Mouse (Mus musculus): ENCODE measurements around the gene Fgb. TPM values are rescaled to one million over a fixed set of nuclear protein-coding genes. Genes with fewer than 3 reads are reported as not detected.

Gene Fgb
- 0.03 TPM in 1 of 2 replicates, not detected in the other for polyA plus RNA-seq (2012; rRNA removed)

DNA sequence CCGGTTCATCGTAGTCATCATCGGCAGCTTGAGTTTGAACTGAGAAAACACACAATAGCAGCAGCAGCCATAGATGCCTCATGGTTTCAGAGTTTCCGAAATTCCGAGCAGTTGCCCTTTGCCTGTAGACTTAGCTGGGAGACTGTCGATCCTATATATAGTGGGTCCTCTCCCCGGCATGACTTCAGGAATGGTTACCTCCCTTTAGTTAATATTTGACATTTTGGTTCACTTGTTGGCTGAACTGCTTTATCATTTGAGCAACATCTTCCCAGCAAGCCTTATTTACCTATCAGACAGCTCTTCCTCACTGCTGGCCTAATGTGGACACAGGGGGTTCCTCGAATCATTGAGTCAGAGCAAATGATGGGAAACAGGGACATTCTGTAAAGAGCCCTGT, at the start of gene Fgb:
Gene Fgb (minus strand): TSS at position 184 of the 400 bp plus-strand sequence.
- no peaks in the 10 kb centered on the region for H3K4me1 ChIP-seq (ENCODE audit: control insufficient read depth, insufficient read depth, low read length)
- 90% methylated on average over 8 of the region's 8 CpGs for WGBS
- no peak for DNase-seq
- no peaks in the 10 kb centered on the region for H3K27me3 ChIP-seq (ENCODE audit: control insufficient read depth, insufficient read depth, low read length)
- TF ChIP-seq POLR2A (IDR thresholded peaks at IDR 0.05; ENCODE audit: borderline replicate concordance, insufficient read depth, low read length) (no peak), CTCF (IDR thresholded peaks at IDR 0.05; ENCODE audit: borderline replicate concordance, insufficient read depth, low read depth, low read length) (no peak)
- H3K4me3 ChIP-seq (replicated peaks; ENCODE audit: insufficient read depth, low read depth, low read length), result no peak within 1 kb of the TSS
- no peak within 1 kb of the TSS for H3K27ac ChIP-seq (ENCODE audit: insufficient read depth, low read length)

DNA sequence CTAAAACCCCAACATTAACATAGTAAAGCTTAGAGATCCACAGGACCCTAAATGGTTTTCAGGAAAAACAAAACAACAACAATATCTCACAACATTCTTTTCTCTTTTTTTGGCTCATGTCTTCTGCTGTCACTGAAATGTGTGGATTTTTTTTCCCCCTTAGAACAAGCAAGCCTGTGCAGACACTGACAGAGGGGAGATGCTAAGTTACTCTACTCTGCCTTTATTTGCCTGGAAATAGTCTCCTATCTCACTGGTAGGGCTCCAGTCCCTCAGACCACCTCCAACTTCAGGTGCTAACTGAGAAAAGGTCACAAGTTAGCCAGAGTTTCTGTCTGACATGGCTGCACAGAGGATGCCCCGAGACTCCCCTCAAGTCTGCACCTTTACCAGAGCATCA, 49.5 kb upstream of the Fgb start:
- Histone ChIP-seq H3K4me3 (replicated peaks; ENCODE audit: insufficient read depth, low read depth, low read length) (no peak overlapping the region), H3K27ac (ENCODE audit: insufficient read depth, low read length) (no peak overlapping the region), H3K4me1 (ENCODE audit: control insufficient read depth, insufficient read depth, low read length) (no peaks in the 10 kb centered on the region), H3K27me3 (ENCODE audit: control insufficient read depth, insufficient read depth, low read length) (no peaks in the 10 kb centered on the region)
- TF ChIP-seq CTCF (IDR thresholded peaks at IDR 0.05; ENCODE audit: borderline replicate concordance, insufficient read depth, low read depth, low read length) (no peak), POLR2A (IDR thresholded peaks at IDR 0.05; ENCODE audit: borderline replicate concordance, insufficient read depth, low read length) (no peak)
- no peak for DNase-seq
- whole genome bisulfite sequencing, result 80% methylated on average over 1 of the region's 1 CpGs

DNA sequence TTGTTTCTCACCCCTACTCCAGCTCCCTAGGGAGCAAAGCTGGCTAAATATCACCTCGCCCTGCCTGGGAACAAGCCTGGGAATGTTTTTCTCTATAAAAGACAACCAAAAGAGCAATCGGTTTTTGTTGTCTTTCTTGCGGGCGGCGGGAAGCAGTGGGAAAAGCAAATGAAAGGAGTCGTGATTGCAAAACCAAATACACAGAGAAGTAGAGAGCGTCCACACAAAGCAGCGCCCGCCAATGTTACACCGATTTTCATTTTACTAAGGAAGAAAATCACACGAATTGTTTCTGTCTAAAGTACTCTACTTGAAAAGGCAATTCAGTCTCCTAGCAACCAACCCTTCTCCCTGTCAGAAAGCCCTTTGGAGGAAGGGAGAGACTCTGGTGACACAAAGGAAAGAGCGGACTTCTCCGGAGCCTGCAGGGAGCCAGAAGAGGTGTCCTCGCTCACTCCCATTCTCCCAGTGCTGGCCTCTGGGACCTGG, 48.9 kb upstream of the Fgb start:
- TF ChIP-seq POLR2A (IDR thresholded peaks at IDR 0.05; ENCODE audit: borderline replicate concordance, insufficient read depth, low read length) (no peak), CTCF (IDR thresholded peaks at IDR 0.05; ENCODE audit: borderline replicate concordance, insufficient read depth, low read depth, low read length) (no peak)
- H3K4me1 ChIP-seq (ENCODE audit: control insufficient read depth, insufficient read depth, low read length), result no peaks in the 10 kb centered on the region
- 4% methylated on average over 14 of the region's 14 CpGs for WGBS
- no peak overlapping the region for H3K4me3 ChIP-seq (replicated peaks; ENCODE audit: insufficient read depth, low read depth, low read length)
- no peaks in the 10 kb centered on the region for H3K27me3 ChIP-seq (ENCODE audit: control insufficient read depth, insufficient read depth, low read length)
- DNase-seq, result no peak
- no peak overlapping the region for H3K27ac ChIP-seq (ENCODE audit: insufficient read depth, low read length)

DNA sequence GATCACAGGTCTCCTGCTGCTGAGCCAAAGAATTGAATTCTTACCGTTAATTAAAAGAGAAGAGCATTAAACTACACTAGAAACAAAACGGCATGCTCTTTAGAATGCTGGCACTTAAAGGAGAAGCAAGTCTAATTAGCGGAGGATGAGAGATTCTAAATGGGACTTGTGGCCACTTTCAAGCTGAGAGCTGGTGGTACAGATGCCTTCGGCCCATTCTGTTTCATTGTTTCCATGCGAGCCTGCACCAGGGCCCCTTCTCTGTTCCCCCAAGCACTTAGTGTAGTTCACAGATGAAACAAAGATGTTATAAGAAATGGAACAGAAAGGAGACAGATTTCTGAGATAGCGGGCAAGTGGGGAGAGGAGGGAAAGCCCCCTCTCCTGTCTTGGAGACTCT, 47.9 kb upstream of the Fgb start:
- 52% methylated on average over 6 of the region's 6 CpGs for WGBS
- no peak overlapping the region for H3K27ac ChIP-seq (ENCODE audit: insufficient read depth, low read length)
- no peaks in the 10 kb centered on the region for H3K4me1 ChIP-seq (ENCODE audit: control insufficient read depth, insufficient read depth, low read length)
- H3K4me3 ChIP-seq (replicated peaks; ENCODE audit: insufficient read depth, low read depth, low read length), result no peak overlapping the region
- TF ChIP-seq POLR2A (IDR thresholded peaks at IDR 0.05; ENCODE audit: borderline replicate concordance, insufficient read depth, low read length) (no peak), CTCF (IDR thresholded peaks at IDR 0.05; ENCODE audit: borderline replicate concordance, insufficient read depth, low read depth, low read length) (no peak)
- no peaks in the 10 kb centered on the region for H3K27me3 ChIP-seq (ENCODE audit: control insufficient read depth, insufficient read depth, low read length)
- no peak for DNase-seq

DNA sequence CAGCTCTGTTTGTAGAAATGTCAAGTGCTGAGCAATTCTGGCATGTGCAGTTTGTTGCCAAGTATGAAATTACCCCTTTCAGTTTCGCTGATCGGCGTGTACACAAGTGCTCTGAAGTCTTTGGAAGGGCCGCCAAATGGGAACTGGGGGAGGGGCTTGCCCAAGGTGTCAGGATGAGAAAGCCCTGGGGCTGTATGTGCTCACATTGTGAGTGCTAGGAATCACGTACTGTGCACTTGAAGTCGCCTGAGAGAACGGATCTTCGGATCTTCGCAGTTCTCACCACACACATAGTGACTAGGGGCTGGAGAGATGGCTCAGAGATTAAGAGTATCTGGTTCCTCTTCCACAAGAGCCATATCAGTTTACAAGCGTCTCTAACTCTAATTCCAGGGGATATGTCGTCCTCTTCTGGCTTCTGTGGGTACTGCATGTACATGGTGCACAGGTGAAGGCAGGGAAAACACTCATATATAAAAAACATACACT, 30.9 kb upstream of the Fgb start:
- TF ChIP-seq CTCF (IDR thresholded peaks at IDR 0.05; ENCODE audit: borderline replicate concordance, insufficient read depth, low read depth, low read length), result peak; percentile 62; the same call in 1 of the 2 replicates
- TF ChIP-seq POLR2A (IDR thresholded peaks at IDR 0.05; ENCODE audit: borderline replicate concordance, insufficient read depth, low read length), result no peak
- Histone ChIP-seq H3K27ac (ENCODE audit: insufficient read depth, low read length) (no peak overlapping the region), H3K27me3 (ENCODE audit: control insufficient read depth, insufficient read depth, low read length) (no peaks in the 10 kb centered on the region), H3K4me1 (ENCODE audit: control insufficient read depth, insufficient read depth, low read length) (no peaks in the 10 kb centered on the region), H3K4me3 (replicated peaks; ENCODE audit: insufficient read depth, low read depth, low read length) (peak overlapping the region; percentile 3)
- WGBS, result 1% methylated on average over 11 of the region's 11 CpGs
- DNase-seq, result peak; percentile 29 to 36

DNA sequence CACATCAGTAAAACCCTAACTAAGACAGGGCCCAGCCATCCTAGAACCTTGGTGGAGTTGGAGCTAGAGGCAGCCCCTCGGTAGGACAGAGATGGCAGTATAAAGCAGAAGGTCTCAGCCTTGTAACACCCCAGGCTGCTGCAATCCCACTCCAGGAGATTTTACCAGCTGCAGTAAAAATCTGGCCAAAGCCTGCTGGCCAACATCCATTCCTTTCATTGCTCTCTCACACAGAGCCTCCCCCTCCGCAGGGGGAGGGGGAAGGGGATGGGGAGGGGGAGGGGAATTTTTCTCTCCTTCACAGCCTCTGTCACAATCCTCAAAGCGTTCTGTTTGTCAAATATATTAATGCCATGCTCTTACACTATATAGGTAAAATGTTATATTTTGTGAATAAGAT, 26.9 kb upstream of the Fgb start:
- no peak overlapping the region; the same call in 1 of the 2 replicates for H3K27ac ChIP-seq (ENCODE audit: insufficient read depth, low read length)
- WGBS, result 9% methylated on average over 3 of the region's 3 CpGs
- no peaks in the 10 kb centered on the region for H3K27me3 ChIP-seq (ENCODE audit: control insufficient read depth, insufficient read depth, low read length)
- H3K4me1 ChIP-seq (ENCODE audit: control insufficient read depth, insufficient read depth, low read length), result no peaks in the 10 kb centered on the region
- DNase-seq, result no peak
- TF ChIP-seq POLR2A (IDR thresholded peaks at IDR 0.05; ENCODE audit: borderline replicate concordance, insufficient read depth, low read length), result no peak
- TF ChIP-seq CTCF (IDR thresholded peaks at IDR 0.05; ENCODE audit: borderline replicate concordance, insufficient read depth, low read depth, low read length), result no peak
- H3K4me3 ChIP-seq (replicated peaks; ENCODE audit: insufficient read depth, low read depth, low read length), result no peak overlapping the region

DNA sequence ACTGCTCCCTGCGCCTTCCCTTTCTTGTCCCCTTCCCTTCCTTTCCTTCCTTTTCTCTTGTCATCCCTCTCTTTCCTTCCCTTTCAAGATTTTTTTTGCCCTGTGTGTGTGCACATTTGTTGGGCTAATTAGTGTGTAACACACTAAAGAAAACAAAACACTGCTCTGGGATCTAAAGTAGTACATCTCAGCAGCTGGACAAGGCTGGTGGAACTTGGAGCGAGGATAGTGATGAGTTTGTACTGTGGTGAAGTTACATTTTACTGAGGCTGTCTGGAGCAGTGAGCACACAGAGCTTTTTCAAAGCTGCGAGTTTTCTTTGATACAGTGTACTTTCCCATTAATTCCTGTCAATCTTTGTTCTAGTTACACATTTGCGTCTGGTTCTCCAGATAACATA, 20.6 kb upstream of the Fgb start:
- 94% methylated on average over 4 of the region's 4 CpGs for WGBS
- DNase-seq, result no peak
- Histone ChIP-seq H3K27me3 (ENCODE audit: control insufficient read depth, insufficient read depth, low read length) (no peaks in the 10 kb centered on the region), H3K4me1 (ENCODE audit: control insufficient read depth, insufficient read depth, low read length) (no peaks in the 10 kb centered on the region), H3K4me3 (replicated peaks; ENCODE audit: insufficient read depth, low read depth, low read length) (no peak overlapping the region), H3K27ac (ENCODE audit: insufficient read depth, low read length) (no peak overlapping the region)
- TF ChIP-seq POLR2A (IDR thresholded peaks at IDR 0.05; ENCODE audit: borderline replicate concordance, insufficient read depth, low read length) (no peak), CTCF (IDR thresholded peaks at IDR 0.05; ENCODE audit: borderline replicate concordance, insufficient read depth, low read depth, low read length) (no peak)

DNA sequence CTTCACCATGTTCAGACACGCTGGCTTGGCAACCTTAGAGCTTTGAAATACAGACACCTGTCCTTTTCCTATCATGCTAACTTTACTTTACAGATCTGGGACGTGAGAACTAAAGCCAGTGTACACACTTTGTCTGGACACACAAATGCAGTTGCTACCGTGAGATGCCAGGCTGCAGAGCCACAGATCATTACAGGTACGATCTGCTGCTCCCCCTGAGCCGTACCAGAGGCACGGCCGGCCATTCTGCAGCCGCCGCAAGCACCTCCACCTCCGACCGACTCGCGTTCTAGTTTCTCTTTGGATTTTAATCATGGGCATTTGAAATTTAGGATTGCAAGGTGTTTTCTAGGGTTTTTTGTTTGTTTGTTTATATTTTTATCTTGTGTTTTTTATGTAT, 19.2 kb upstream of the Fgb start:
- TF ChIP-seq CTCF (IDR thresholded peaks at IDR 0.05; ENCODE audit: borderline replicate concordance, insufficient read depth, low read depth, low read length) (no peak), POLR2A (IDR thresholded peaks at IDR 0.05; ENCODE audit: borderline replicate concordance, insufficient read depth, low read length) (no peak)
- no peaks in the 10 kb centered on the region for H3K27me3 ChIP-seq (ENCODE audit: control insufficient read depth, insufficient read depth, low read length)
- WGBS, result 96% methylated on average over 13 of the region's 13 CpGs
- no peaks in the 10 kb centered on the region for H3K4me1 ChIP-seq (ENCODE audit: control insufficient read depth, insufficient read depth, low read length)
- H3K4me3 ChIP-seq (replicated peaks; ENCODE audit: insufficient read depth, low read depth, low read length), result no peak overlapping the region
- no peak overlapping the region for H3K27ac ChIP-seq (ENCODE audit: insufficient read depth, low read length)
- no peak for DNase-seq

All from cerebellum, adult 2 months (tissue).